Mouse (Mus musculus): ENCODE measurements at regions not wholly inside any gene's neighbourhood (a gene's known extent, or its start where the extent isn't known, plus 50 kb on each side); places are given as distances from the start of the nearest gene placed in this dataset.
"Not testable (repeated sequence)": the region's sequence is repeated elsewhere in the genome, so short reads cannot be mapped to it uniquely, and the experiment has no call there.

- no peak for DNase-seq (ENCODE audit: low spot score in 2 of 2)
Observed at GRCm38 (mm10) chr12:113423736-113424597, 65.3 kb upstream of the Adam6b start.

GRCm38 (mm10) chr12:113424598-113425208 is 64.6 kb upstream of the Adam6b start:
- DNase-seq (ENCODE audit: low spot score in 2 of 2) = not testable (repeated sequence)

GRCm38 (mm10) chr12:113425209-113426070 is 63.9 kb upstream of the Adam6b start:
- DNase-seq (ENCODE audit: low spot score in 2 of 2) = no peak

- no peak for DNase-seq (ENCODE audit: low spot score in 2 of 2)
Observed at GRCm38 (mm10) chr12:113426636-113427035, 62.7 kb upstream of the Adam6b start.

GRCm38 (mm10) chr12:113427339-113427738 is 62.0 kb upstream of the Adam6b start:
- DNase-seq (ENCODE audit: low spot score in 2 of 2) = peak; percentile 24 to 29

GRCm38 (mm10) chr12:113428461-113428860 is 60.9 kb upstream of the Adam6b start:
- DNase-seq (ENCODE audit: low spot score in 2 of 2) = no peak

GRCm38 (mm10) chr12:113428901-113429300 is 60.4 kb upstream of the Adam6b start:
- DNase-seq (ENCODE audit: low spot score in 2 of 2) = no peak

GRCm38 (mm10) chr12:113430340-113430739 is 59.0 kb upstream of the Adam6b start:
- peak in 1 of 2 experiments; percentile 22 for DNase-seq (ENCODE audit: low spot score in 2 of 2)

All from right cerebral cortex, postnatal 10 days (tissue).